Mouse (Mus musculus) heart, postnatal 0 days (tissue): ENCODE results near the gene E130309D02Rik.

Experiments used
- CTCF ChIP-seq: IDR thresholded peaks from 2 replicates; pipeline ENCODE4 v1.5.1; 2016; ENCODE audit warnings: antibody characterized with exemption, control low read depth, low read depth
- EP300 ChIP-seq: IDR thresholded peaks from 2 replicates; pipeline ENCODE4 v1.6.1; 2016; ENCODE audit warnings: antibody characterized with exemption, low read depth

DNA sequence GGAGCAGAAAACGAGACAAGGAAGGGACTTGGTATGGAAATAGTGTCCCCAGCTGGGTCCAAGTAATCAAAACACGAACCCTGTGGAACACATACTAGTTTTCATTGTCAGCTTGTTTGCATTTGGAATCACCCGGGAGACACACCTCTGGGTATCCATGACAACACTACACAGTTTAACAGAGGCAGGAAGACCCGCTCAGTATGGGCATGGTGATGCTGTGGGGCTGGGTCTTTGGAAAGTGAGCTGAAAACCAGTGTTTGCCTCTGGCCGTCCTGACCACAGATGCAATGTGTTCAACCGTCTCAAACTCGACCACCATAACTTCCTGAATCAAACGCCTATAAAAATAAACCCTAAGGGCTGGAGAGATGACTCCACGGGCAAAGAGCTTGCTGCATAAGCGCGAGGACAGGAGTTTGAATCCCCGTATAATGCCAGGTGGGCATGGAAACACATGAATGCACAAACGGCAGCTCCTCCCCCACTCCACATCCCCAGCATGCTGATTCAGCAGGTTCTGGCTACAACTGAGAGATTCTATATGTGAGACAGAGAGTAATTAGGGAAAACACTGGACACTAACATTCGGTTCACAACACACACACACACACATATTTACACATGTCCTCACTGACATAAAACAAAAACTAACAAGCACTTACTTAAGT is 19.4 kb upstream of the E130309D02Rik start:
- TF ChIP-seq EP300 (no peak), CTCF (no peak)
